Comparison of ENCODE assay signal across 16 mouse cellular contexts in genomic region chr19:55544498-55544897, GRCm38 (mm10).
DNase-seq lines count a peak whose midpoint lies in the region; ATAC-seq lines count a peak whose summit lies in the region.
"Had no signal": no experiment of that assay in that cellular context is flagged by ENCODE, and none has a peak within 500 bp of the region (broad histone marks: within the 10 kb centered on the region; RNA-seq: fewer than 3 reads in every experiment).

No protein-coding gene starts in this region.

- H3K9ac ChIP-seq in heart, embryonic 11.5 days (ENCODE audit: low read depth, low read length): no peak overlapping the region
- H3K9ac ChIP-seq: embryonic facial prominence, embryonic 13.5 days; forebrain, postnatal 0 days; heart, embryonic 13.5 days; midbrain, embryonic 13.5 days; neural tube, embryonic 15.5 days had no signal

- H3K4me2 ChIP-seq in heart, embryonic 11.5 days: no peak overlapping the region
- H3K4me2 ChIP-seq: embryonic facial prominence, embryonic 13.5 days; heart, embryonic 13.5 days; midbrain, embryonic 13.5 days; neural tube, embryonic 15.5 days had no signal

- peaks cover 20% of the 10 kb centered on the region for H3K4me1 ChIP-seq in heart, embryonic 11.5 days (ENCODE audit: control insufficient read depth, insufficient read depth, low read length)

- no peaks in the 10 kb centered on the region for H3K27me3 ChIP-seq in heart, embryonic 11.5 days (ENCODE audit: control insufficient read depth, insufficient read depth, low read length)
- H3K27me3 ChIP-seq: embryonic facial prominence, embryonic 13.5 days; heart, embryonic 13.5 days had no signal

- 49% methylated on average over 5 of the region's 5 CpGs for WGBS in heart, embryonic 11.5 days (ENCODE audit: insufficient replicate concordance)

- H3K36me3 ChIP-seq in heart, embryonic 11.5 days (ENCODE audit: control insufficient read depth, insufficient read depth, low read length): no peaks in the 10 kb centered on the region
- H3K36me3 ChIP-seq: embryonic facial prominence, embryonic 13.5 days; heart, embryonic 13.5 days; midbrain, embryonic 13.5 days; neural tube, embryonic 15.5 days had no signal

- no peak overlapping the region for H3K27ac ChIP-seq in heart, embryonic 11.5 days (ENCODE audit: low read depth, low read length)
- H3K27ac ChIP-seq: embryonic facial prominence, embryonic 13.5 days; heart, embryonic 13.5 days; kidney, postnatal 0 days; midbrain, embryonic 13.5 days; neural tube, embryonic 15.5 days had no signal

- no peak overlapping the region for H3K4me3 ChIP-seq in heart, embryonic 11.5 days (ENCODE audit: low read depth, low read length)
- H3K4me3 ChIP-seq: embryonic facial prominence, embryonic 13.5 days; heart, embryonic 13.5 days; midbrain, embryonic 13.5 days; neural tube, embryonic 15.5 days had no signal

- no peak for ATAC-seq in heart, embryonic 11.5 days (replicated peaks; ENCODE audit: insufficient number of reproducible peaks, low FRiP score, low TSS enrichment)
- ATAC-seq: forebrain, postnatal 0 days; hindbrain, embryonic 16.5 days; midbrain, embryonic 13.5 days had no signal

- DNase-seq in spleen, postnatal 36 days (ENCODE audit: low spot score in 2 of 2): peak; percentile 64 to 69
- DNase-seq in spleen, postnatal 4 days (ENCODE audit: low spot score in 2 of 2): no peak
- peak; percentile 17 for DNase-seq in T-cell, adult 2 months (ENCODE audit: low spot score)
- peak; percentile 12 for DNase-seq in naive thymus-derived CD4-positive, alpha-beta T cell, adult 2 months (ENCODE audit: low read depth)
- no peak for DNase-seq in right cerebral cortex, postnatal 14 days
- no peak for DNase-seq in adrenal gland, adult 2 months
- DNase-seq: cerebellum, postnatal 10 days; forebrain, postnatal 0 days; right cerebral cortex, postnatal 4 days had no signal

- no peaks in the 10 kb centered on the region for H3K9me3 ChIP-seq in heart, embryonic 11.5 days (replicated peaks; ENCODE audit: control insufficient read depth, low read length)
- H3K9me3 ChIP-seq: embryonic facial prominence, embryonic 13.5 days; heart, embryonic 13.5 days; midbrain, embryonic 13.5 days; neural tube, embryonic 15.5 days had no signal

Comparison
In these comparisons a context has a peak if more than half of its experiments do, and no peak if none do; other contexts are left out.
1. DNase-seq: peak in spleen, postnatal 36 days (2 of 2), T-cell, adult 2 months (single experiment) and naive thymus-derived CD4-positive, alpha-beta T cell, adult 2 months (single experiment); none in spleen, postnatal 4 days (0 of 2), right cerebral cortex, postnatal 14 days (single experiment) and adrenal gland, adult 2 months (single experiment).